Mouse (Mus musculus) liver, embryonic 14.5 days (tissue): ENCODE measurements around the gene Myh8.

Experiments used
- CTCF ChIP-seq: IDR thresholded peaks from 2 replicates; pipeline ENCODE4 v1.5.1; 2016; ENCODE audit warnings: antibody characterized with exemption, low read depth, control low read depth
- EP300 ChIP-seq: IDR thresholded peaks from 2 replicates; pipeline ENCODE4 v1.6.1; 2016; ENCODE audit warnings: antibody characterized with exemption, low read depth

- no peak for TF ChIP-seq EP300
- no peak for TF ChIP-seq CTCF
Measured at GRCm38 (mm10) chr11:67257048-67257447, 19.9 kb upstream of the Myh8 start.
